Mouse (Mus musculus): ENCODE measurements at regions not wholly inside any gene's neighbourhood (a gene's known extent, or its start where the extent isn't known, plus 50 kb on each side); places are given as distances from the start of the nearest gene placed in this dataset.

DNA sequence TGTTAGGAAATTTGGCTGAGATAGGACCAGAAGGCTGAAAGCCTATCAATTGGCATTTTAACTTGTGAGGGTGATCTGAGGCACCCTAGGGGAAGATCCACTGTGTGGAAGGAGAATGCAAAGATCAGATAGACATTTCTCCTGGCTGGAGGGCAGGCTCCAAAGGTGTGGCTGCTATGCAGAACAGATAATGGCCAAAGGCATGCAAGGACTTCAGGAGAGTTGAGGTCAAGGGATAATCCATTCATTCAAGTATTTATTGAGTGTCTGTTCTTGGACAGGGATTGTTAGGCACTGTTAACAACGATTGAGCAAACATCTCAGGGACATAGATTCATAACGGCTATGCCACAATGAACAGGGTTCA, 58.2 kb upstream of the Tle4 start:
- WGBS (ENCODE audit: insufficient replicate concordance): 47% methylated on average over 2 of the region's 2 CpGs
- H3K27me3 ChIP-seq (ENCODE audit: control insufficient read depth, insufficient read depth, low read depth, low read length): no peaks in the 10 kb centered on the region
- no peak overlapping the region for H3K4me3 ChIP-seq (ENCODE audit: low read depth, low read length)
- no peaks in the 10 kb centered on the region for H3K4me1 ChIP-seq (ENCODE audit: control insufficient read depth, low read depth, low read length)
- H3K9me3 ChIP-seq (replicated peaks; ENCODE audit: control insufficient read depth, low read length): no peaks in the 10 kb centered on the region
- H3K36me3 ChIP-seq (ENCODE audit: control insufficient read depth, insufficient read depth): no peaks in the 10 kb centered on the region
- ATAC-seq (ENCODE audit: low read depth): no peak
- H3K4me2 ChIP-seq (ENCODE audit: low read depth, low read length): no peak overlapping the region
- H3K27ac ChIP-seq (ENCODE audit: low read length): no peak overlapping the region
- no peak overlapping the region for H3K9ac ChIP-seq (ENCODE audit: low read depth, low read length)

GRCm38 (mm10) chr19:14655302-14656021, 57.6 kb upstream of the Tle4 start:
- WGBS (ENCODE audit: insufficient replicate concordance): 49% methylated on average over 5 of the region's 5 CpGs

More at GRCm38 (mm10) chr19:14655302-14656021, 57.6 kb upstream of the Tle4 start:
- no peaks in the 10 kb centered on the region for H3K27me3 ChIP-seq (ENCODE audit: control insufficient read depth, insufficient read depth, low read depth, low read length)
- no peak for ATAC-seq (ENCODE audit: low read depth)
- no peak overlapping the region for H3K27ac ChIP-seq (ENCODE audit: low read length)
- no peaks in the 10 kb centered on the region for H3K9me3 ChIP-seq (replicated peaks; ENCODE audit: control insufficient read depth, low read length)
- H3K4me1 ChIP-seq (ENCODE audit: control insufficient read depth, low read depth, low read length): no peaks in the 10 kb centered on the region
- H3K4me2 ChIP-seq (ENCODE audit: low read depth, low read length): no peak overlapping the region
- H3K36me3 ChIP-seq (ENCODE audit: control insufficient read depth, insufficient read depth): no peaks in the 10 kb centered on the region
- H3K4me3 ChIP-seq (ENCODE audit: low read depth, low read length): no peak overlapping the region
- H3K9ac ChIP-seq (ENCODE audit: low read depth, low read length): no peak overlapping the region

All from liver, embryonic 16.5 days (tissue).